Mouse (Mus musculus) erythroblast, embryonic 14.5 days (primary cell): ENCODE data around the gene Pax5.

Source experiments
- GATA1 ChIP-seq: IDR thresholded peaks from 2 replicates; pipeline ENCODE4 v1.6.1; 2012; ENCODE audit warnings: low read length, inconsistent platforms, mixed read lengths
- TAL1 ChIP-seq: IDR thresholded peaks from 3 replicates; pipeline ENCODE4 v1.6.1; 2012; ENCODE audit warnings: low read length, inconsistent platforms, mixed read lengths

DNA sequence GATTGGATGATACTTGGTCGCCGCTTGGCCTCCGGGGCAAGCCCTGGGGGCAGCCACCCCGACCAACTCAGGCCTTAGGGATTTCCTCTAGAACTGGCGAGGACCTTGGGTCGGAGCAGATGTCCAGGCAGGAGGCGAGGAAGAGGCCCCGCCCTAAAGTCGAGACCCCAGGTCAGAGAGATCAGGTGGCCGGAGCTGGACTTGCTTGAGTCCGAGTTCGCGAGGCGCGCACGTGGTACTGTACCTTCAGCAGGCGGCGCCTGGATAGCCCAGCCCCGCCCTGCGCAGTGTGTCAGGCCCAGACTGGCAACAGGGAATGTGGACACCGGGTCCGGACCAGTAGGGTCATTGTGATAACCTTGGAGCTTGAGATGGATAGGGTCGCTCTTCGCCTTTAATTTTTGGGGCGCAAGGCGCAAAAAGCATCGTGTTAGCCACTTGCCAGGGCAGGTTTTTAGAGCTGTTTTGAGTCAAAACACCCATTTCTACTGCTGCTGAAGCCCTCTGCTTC is 3.9 kb upstream of the Pax5 start:
- TF ChIP-seq GATA1 (no peak), TAL1 (no peak)
